Mouse (Mus musculus) megakaryocyte, embryonic 14.5 days (primary cell): ENCODE measurements around the gene Ski. TPM values are rescaled to one million over a fixed set of nuclear protein-coding genes. Genes with fewer than 3 reads are reported as not detected.
A peak's percentile ranks its signal among the peaks of the same experiment; 100 is the strongest.

Source experiments
- H3K27me3 ChIP-seq: replicated peaks from 2 replicates; pipeline ENCODE3; 2012; ENCODE audit warnings: inconsistent platforms
- H3K36me3 ChIP-seq: replicated peaks from 2 replicates; pipeline ENCODE3; 2012; ENCODE audit warnings: low read length, inconsistent platforms, mixed read lengths
- H3K4me1 ChIP-seq: 2 replicates; pipeline ENCODE4 v1.6.1; 2012; ENCODE audit warnings: inconsistent platforms
- H3K4me3 ChIP-seq: replicated peaks from 2 replicates; pipeline ENCODE3; 2012; ENCODE audit warnings: moderate library complexity, mild to moderate bottlenecking, inconsistent platforms
- H3K9me3 ChIP-seq: 2 replicates; pipeline ENCODE4 v1.6.1; 2012; ENCODE audit warnings: inconsistent platforms
- FLI1 ChIP-seq: IDR thresholded peaks from 2 replicates; pipeline ENCODE4 v1.6.1; 2012; ENCODE audit warnings: low read length, inconsistent platforms, mixed read lengths
- GATA1 ChIP-seq: IDR thresholded peaks from 3 replicates; pipeline ENCODE4 v1.6.1; 2012; ENCODE audit warnings: mixed read lengths, low read length, inconsistent platforms, borderline replicate concordance
- polyA plus RNA-seq: library from polyadenylated mRNA; stranded (reverse); fragments of >175 nt; gene quantifications from 2 replicates; pipeline ENCODE4 v1.2.3, GENCODE M21; 2012; ENCODE audit warnings: low replicate concordance; ENCODE audit not compliant: insufficient read depth

The Ski gene
- polyA plus RNA-seq, 1 experiment = 31.5 TPM

DNA sequence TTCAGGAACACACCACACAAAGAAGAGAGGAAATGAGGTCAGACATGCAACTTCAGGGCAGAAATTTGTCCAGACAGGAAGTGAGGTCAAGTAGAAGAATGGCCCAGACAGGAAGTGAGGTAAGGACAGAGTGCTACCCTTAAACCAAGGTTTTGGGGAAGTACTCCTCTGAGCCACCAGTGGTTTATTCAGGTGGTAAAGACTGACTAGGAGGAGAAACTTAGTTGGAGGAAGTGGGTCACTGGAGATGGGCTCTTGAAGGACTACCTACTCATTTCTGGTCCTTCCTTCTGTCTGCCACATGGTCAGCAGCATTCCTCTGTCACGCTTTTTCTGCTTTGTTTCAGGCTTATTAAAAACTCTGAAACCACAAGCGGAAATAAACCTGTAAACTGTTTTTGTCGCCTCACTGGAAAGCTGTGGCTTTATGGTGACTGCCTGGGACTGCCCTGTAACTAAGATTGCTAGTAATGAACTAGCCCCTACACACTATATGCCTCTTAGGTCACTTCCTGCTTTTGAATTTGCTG lies 21.5 kb downstream of the Ski start:
- H3K4me3 ChIP-seq = peak overlapping the region; percentile 71

GRCm38 (mm10) chr4:155197726-155198125 lies 24.7 kb downstream of the Ski start:
- H3K9me3 ChIP-seq = no peaks in the 10 kb centered on the region
- H3K27me3 ChIP-seq = no peaks in the 10 kb centered on the region
- peaks cover 98% of the 10 kb centered on the region for H3K4me1 ChIP-seq
- no peak for TF ChIP-seq FLI1
- TF ChIP-seq GATA1 = no peak
- peaks cover 68% of the 10 kb centered on the region for H3K36me3 ChIP-seq
- H3K4me3 ChIP-seq = no peak overlapping the region

More for the DNA sequence above, 21.5 kb downstream of the Ski start:
- no peak for TF ChIP-seq GATA1
- peak; percentile 37; the same call in 1 of the 2 replicates for TF ChIP-seq FLI1
- H3K4me1 ChIP-seq = peaks cover 98% of the 10 kb centered on the region
- H3K36me3 ChIP-seq = peaks cover 72% of the 10 kb centered on the region
- no peaks in the 10 kb centered on the region for H3K27me3 ChIP-seq
- no peaks in the 10 kb centered on the region for H3K9me3 ChIP-seq

DNA sequence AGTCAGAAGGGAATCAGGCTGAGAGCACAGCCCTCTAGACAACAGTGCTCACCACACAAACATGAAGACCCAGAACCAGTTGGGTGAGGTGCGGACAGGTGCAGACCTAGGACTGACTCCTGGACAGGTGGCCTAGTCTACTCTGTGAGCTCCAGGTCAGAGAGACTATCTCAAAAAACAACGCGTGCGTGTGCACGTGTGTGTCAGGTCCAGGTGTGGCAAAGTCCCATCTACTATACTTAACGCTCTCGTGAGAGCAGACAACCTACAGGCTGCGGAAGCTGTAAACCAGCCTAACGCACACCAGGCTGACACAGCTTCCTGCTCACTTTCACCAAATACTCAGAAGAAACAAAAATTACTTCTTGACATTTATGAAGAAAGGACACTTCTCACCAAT lies 27.2 kb downstream of the Ski start:
- H3K9me3 ChIP-seq = no peaks in the 10 kb centered on the region
- no peaks in the 10 kb centered on the region for H3K27me3 ChIP-seq
- no peak overlapping the region for H3K4me3 ChIP-seq
- peaks cover 98% of the 10 kb centered on the region for H3K4me1 ChIP-seq
- peaks cover 77% of the 10 kb centered on the region for H3K36me3 ChIP-seq
- TF ChIP-seq GATA1 = no peak
- no peak for TF ChIP-seq FLI1

GRCm38 (mm10) chr4:155190275-155190674 lies 32.1 kb downstream of the Ski start:
- no peak overlapping the region for H3K4me3 ChIP-seq
- H3K9me3 ChIP-seq = no peaks in the 10 kb centered on the region
- TF ChIP-seq FLI1 (no peak), GATA1 (no peak)
- peaks cover 98% of the 10 kb centered on the region for H3K4me1 ChIP-seq
- H3K27me3 ChIP-seq = no peaks in the 10 kb centered on the region
- H3K36me3 ChIP-seq = peaks cover 70% of the 10 kb centered on the region

- no peaks in the 10 kb centered on the region for H3K9me3 ChIP-seq
- peaks cover 98% of the 10 kb centered on the region for H3K4me1 ChIP-seq
- TF ChIP-seq GATA1 (no peak), FLI1 (no peak)
Measured at GRCm38 (mm10) chr4:155189711-155190139, 32.7 kb downstream of the Ski start.

DNA sequence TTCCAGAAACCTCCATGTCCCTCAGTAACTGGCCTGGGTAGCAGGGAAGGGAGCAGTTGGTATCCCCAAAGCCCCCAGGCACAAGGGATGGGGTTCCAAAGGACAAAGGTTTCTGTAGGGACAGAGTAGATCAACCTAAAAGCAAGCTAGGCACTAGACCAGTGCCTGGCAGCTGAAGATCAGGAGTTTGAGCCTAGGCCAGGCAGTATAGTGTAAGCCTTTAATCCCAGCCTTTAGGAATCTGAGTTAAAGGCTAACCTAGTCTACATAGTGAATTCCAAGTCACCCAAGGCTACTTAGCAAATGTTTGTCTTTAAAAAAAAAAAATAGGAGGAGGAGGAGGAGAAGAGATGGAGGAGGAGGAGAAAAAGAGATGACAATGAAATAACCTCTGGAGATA lies 33.6 kb downstream of the Ski start:
- Histone ChIP-seq H3K4me1 (peaks cover 100% of the 10 kb centered on the region), H3K36me3 (peaks cover 72% of the 10 kb centered on the region)

More at GRCm38 (mm10) chr4:155189711-155190139, 32.7 kb downstream of the Ski start:
- no peaks in the 10 kb centered on the region for H3K27me3 ChIP-seq
- no peak overlapping the region for H3K4me3 ChIP-seq
- peaks cover 71% of the 10 kb centered on the region for H3K36me3 ChIP-seq

DNA sequence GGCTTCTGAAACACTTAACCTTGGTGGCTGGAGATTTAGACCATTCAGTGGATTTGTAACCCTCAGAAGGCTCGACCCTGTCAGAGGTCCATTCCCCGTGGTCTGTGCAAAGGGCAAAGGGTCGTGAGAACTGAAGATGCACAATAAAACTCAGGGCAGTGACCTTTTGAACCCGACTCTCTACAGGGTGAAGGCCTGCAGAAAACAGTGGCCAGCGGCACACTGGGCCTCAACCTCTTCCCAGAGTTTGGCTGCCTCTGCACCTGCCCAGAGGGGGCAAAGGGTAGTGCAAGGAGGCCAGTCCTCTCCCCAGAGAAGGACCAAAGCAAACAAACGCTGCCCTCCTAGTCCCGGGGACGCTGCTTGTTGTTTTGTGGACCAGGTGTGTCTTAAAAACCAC lies 34.1 kb downstream of the Ski start:
- Histone ChIP-seq H3K4me3 (peak overlapping the region; percentile 2), H3K27me3 (no peaks in the 10 kb centered on the region), H3K36me3 (peaks cover 71% of the 10 kb centered on the region), H3K9me3 (no peaks in the 10 kb centered on the region), H3K4me1 (peaks cover 100% of the 10 kb centered on the region)
- TF ChIP-seq FLI1 = no peak
- no peak for TF ChIP-seq GATA1

More for the DNA sequence above, 33.6 kb downstream of the Ski start:
- TF ChIP-seq GATA1 = no peak
- TF ChIP-seq FLI1 = no peak
- H3K9me3 ChIP-seq = no peaks in the 10 kb centered on the region
- peak overlapping the region; percentile 18 for H3K4me3 ChIP-seq
- no peaks in the 10 kb centered on the region for H3K27me3 ChIP-seq

DNA sequence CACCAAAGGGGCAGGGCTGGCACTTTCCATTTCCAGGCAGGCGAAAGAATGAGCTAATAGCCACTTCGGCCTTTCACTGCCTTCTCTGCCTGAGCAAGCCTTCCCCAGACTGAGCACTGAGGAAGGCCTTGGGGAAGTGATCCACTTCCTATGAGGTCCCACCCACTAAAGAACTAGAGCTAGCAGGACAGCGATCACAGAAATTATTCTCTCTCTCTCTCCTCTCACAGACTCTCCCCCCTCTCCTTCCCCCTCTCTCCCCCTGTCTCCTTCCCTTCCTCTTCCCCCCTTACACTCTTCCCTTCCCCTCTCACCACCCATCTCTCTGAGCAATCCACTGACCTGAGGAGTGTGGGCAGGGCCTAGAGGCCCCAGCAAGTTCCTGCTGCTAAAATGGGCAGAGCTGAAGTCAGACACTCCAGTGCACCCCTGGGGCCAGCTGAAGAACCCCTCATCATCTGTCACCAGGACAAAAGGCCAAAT lies 35.2 kb downstream of the Ski start:
- Histone ChIP-seq H3K9me3 (no peaks in the 10 kb centered on the region), H3K27me3 (no peaks in the 10 kb centered on the region), H3K4me3 (peak overlapping the region; percentile 79), H3K36me3 (peaks cover 68% of the 10 kb centered on the region), H3K4me1 (peaks cover 100% of the 10 kb centered on the region)
- TF ChIP-seq GATA1 (no peak), FLI1 (no peak)

GRCm38 (mm10) chr4:155185845-155186244 lies 36.5 kb downstream of the Ski start:
- Histone ChIP-seq H3K4me1 (peaks cover 91% of the 10 kb centered on the region), H3K4me3 (no peak overlapping the region), H3K27me3 (no peaks in the 10 kb centered on the region), H3K9me3 (no peaks in the 10 kb centered on the region), H3K36me3 (peaks cover 61% of the 10 kb centered on the region)
- no peak for TF ChIP-seq GATA1
- TF ChIP-seq FLI1 = no peak

DNA sequence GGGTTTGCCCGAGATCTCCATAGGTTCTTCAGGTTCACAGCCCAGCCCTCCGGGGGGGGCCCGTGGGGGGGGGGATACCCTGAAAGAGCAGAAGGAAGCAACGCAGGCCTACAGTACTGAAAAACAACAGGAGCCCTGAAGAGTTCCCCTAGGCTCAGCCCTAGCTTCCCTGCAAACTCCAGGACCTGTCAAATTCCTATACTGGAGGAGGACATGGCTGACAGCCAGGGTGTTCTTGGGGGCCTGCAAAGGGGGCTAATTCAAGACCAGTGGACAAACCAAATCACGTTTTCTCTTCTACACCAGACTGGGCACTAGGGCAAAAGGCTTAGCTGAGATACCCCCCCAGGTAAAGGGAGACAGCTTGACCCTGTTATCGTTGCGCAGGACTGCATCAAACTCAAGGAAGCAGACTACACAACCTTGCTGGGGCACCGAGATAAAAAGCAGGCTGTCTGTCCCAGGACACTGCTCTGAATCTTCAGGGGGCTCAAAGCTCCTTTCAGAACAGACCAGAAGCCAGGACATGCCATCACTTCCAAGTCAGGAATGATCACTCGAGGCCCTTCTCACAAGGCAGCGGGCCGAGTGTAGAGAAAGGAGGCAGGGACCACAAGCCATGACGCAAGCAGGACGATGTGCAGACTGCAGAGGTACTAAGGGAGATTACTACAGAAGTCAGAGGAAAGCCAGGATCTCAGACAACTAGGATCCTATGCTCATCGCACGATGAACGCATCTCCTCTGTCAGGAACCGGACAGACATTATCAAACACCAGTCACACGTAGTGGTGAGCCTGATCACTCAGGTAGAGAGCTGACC lies 37.9 kb downstream of the Ski start:
- Histone ChIP-seq H3K27me3 (no peaks in the 10 kb centered on the region), H3K4me3 (no peak overlapping the region), H3K4me1 (peaks cover 85% of the 10 kb centered on the region), H3K9me3 (no peaks in the 10 kb centered on the region), H3K36me3 (peaks cover 52% of the 10 kb centered on the region)
- no peak for TF ChIP-seq FLI1
- no peak for TF ChIP-seq GATA1
